Mouse (Mus musculus) cerebellum, adult 8-10 months (tissue): Measurements from ENCODE around the gene Lrba.
A peak's percentile ranks its signal among the peaks of the same experiment; 100 is the strongest.

Experiments
- DNase-seq: peaks from one replicate; pipeline ENCODE4 v3.0.0; 2022

Lrba gene

DNA sequence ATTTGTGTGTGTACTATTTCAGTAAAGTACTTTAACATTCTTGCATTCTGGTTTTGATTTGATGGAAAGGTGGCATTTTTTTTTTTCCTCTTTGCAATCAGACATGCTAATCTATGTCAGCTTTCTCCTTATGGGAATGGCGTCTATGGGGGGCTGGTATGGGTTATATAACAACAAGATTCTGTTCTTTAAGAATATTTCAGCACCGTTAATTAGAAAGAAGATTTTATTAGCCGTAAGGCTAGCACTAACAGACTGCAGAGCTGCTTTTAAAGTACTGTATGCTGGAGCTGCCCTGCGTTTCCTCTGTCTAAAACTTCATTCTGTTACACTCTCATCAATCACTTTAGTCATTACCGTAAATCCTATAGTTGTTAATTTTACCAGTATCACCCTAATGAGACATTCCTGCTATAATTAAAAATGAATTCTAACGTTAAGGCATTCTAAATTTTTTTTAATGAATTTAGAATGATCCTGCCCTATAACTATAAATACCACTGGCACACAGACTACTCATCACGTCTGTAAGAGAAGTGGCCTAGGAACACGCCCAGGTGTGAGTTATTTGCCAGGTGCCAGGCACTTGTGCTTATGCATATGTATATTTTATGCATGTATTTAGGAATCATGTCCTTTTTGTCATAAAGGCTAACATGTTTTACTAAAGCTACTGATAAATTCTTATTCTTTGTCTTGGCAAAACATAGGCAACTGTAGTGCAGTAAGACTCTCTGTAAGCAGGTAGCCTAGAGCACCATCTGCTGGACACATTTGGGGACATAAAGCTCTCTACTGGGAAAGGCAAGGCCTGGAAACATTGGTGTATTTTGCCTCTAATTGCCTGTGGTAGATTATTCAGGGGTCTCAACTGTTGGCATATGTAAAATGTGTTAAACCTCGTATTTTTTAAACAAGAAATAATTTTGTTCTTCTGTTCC lies 536.9 kb downstream of the Lrba start:
- peak; percentile 62 for DNase-seq

DNA sequence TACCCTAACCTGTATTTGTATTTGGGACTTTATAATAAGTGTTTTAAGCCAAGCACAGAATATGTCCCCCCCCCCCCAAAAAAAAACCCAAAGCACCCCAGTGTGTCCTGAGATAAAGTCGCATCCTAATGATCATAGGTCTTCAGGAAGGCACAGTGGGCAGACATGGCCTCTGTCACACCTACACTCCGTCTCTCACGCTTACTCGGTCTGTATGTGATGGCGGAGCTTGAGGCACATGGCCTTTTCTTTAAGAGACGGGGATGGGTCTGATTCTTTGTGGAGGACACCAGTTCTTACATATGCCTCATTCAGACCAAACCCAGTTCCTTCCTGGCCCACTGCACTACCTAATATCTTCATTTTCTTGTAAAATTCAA lies 537.5 kb downstream of the Lrba start:
- no peak for DNase-seq

- no peak for DNase-seq
Measured at GRCm38 (mm10) chr3:86762456-86762855, 538.0 kb downstream of the Lrba start.

- DNase-seq = no peak
Measured at GRCm38 (mm10) chr3:86768553-86768952, 544.1 kb downstream of the Lrba start.

- no peak for DNase-seq
Measured at GRCm38 (mm10) chr3:86768969-86769368, 544.5 kb downstream of the Lrba start.

DNA sequence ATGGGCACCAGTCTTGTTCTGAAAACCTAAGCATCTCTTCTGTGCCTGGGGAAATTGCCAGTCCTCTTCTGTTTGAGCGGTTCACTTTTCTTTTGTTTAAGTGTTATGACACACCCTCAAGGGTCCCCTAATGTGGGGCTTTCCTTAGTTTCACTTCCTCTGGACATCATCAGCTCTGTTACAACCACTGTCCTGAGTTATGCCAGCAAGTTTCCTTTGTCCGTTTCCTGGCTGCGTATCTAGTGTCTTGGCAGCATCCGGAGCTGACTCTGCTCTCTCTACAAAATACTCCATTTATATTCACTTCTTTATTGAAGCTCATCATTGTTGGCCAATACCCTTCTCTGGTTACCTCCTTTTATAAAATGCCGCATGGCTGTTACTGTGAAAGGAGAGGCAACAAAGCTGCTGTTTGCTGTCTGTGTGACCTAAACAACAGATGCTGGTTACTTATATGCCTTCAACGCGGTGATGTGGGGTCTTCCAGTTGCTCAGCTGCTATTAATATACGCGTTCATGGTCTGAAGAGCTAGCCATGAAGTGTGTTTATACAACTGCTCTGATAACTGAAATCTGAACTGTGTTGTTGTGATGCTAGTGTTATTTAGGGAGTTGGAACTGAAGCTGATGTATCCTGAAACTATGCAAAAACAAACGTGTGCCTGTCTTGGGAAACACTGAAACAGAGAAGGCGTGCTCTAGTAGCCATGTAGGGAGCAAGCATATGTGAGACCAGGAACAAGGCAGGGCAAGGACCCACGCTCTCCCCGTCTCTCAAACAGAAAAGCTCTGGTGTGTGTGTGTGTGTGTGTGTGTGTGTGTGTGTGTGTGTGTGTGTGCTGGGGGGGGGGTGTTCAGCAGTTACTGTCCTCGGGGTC lies 550.3 kb downstream of the Lrba start:
- DNase-seq = no peak

- DNase-seq = no peak
Measured at GRCm38 (mm10) chr3:86775444-86775828, 551.0 kb downstream of the Lrba start.

- DNase-seq = no peak
Measured at GRCm38 (mm10) chr3:86779704-86780103, 555.2 kb downstream of the Lrba start.

DNA sequence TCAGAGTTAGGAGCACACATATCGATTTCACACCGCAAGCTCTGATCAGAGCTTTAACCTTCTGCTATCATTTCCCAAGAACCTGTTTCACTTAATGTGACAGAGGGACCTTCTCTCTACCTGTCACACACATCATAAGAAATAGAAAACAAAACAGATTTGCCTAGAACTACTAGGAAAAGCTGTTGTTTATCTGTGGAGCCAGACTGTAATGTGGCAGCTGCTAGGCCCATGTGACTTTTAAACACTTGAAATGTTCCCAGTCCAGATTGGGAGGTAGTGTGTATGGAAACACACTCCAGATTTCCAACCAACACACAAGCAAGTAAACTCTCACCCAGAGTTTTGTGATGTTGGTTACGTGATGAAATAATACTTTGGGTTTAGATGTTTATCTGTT lies 559.6 kb downstream of the Lrba start:
- no peak for DNase-seq

DNA sequence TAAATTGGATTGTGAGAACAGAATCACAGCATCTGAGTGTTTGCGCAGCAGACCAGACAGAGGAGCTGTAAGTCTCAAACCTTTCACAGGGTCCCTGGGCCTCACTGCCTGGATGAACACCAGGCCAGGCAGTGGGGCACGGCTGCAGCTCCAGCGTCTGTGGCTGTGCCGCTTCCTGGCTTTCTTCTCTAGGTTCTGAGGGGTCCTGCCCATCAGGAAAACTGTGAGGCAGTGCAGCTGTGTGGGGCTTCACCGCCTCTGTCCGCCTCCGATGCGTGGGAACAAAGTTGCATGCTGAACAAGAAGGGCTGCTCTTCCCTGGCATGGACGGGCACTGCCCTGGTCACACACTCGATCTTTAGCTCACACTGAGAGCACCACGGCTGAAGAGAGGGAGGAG lies 560.5 kb downstream of the Lrba start:
- DNase-seq = no peak

DNA sequence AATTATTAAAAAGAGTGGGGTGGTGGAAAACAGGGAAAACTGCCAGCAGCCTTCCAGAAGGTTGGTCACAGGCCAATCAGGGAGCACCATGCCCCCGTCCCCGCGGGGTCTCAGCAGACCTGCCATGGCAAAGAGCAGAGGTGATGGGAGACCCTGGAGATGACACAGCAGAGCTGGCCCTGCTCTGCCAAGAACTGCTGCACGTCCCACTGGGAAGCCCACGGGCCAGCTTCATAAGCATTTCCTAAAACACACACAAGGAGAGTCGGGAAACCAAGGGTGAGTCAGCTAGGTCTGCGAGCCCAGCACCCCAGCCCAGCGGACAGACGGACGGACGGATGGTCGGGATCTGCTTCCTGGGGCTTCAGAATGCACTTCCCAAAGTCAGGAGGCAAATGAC lies 561.8 kb downstream of the Lrba start:
- peak; percentile 23 for DNase-seq

GRCm38 (mm10) chr3:86786845-86787351 lies 562.4 kb downstream of the Lrba start:
- DNase-seq = peak; percentile 72

DNA sequence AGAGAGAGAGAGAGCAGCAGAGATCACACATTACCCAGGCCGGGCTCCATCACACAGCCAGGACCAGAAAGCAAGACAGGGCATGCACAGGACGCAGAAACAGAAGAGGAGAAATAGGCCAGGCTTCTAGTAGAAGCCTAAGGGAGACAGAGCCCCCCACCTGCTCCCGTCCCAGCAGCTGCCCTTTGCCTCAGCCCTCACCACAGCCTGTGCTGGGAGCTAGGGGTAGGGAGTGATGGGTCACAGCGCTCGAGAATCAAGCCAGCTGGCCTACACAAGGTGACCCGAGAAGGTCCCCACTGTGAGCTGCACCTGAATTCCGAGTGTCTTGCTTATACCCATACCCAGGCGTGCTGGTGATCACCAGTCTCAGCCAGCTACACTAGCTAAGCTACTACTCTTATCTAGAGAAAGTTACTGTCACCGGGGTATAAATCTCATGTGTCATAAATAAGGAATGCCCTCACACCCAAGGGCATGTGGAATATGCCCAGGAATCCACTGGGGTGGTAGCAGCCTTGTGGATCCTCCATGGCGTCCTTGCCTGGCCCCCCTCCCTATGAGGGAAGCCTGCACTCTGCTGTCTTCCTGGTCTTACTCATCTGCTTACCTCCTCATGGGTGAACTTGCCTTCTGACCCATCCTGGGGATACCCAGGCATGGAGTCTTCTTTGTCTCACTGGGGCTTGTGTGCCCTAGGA lies 563.1 kb downstream of the Lrba start:
- DNase-seq = peak; percentile 27

DNA sequence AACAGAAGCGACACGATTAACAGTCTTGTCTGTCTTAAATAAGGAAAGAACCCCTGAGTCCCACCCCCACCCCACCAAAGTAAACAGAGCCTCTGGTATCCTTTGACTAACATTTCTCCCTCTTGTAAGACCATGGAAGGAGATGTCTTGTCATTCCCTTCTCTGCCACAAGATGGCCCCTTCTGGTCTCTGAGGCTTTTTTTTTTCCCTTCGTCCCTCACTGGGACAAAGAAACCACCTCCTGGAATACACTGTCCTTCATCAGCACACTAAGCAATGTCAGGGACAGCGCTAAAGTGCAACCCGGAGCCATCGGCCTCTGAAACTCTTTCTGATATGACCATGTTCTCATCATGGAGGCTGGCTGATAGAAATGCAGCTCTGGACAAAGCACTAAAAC lies 564.2 kb downstream of the Lrba start:
- DNase-seq = peak; percentile 72

GRCm38 (mm10) chr3:86789752-86790151 lies 565.3 kb downstream of the Lrba start:
- peak; percentile 58 for DNase-seq

DNA sequence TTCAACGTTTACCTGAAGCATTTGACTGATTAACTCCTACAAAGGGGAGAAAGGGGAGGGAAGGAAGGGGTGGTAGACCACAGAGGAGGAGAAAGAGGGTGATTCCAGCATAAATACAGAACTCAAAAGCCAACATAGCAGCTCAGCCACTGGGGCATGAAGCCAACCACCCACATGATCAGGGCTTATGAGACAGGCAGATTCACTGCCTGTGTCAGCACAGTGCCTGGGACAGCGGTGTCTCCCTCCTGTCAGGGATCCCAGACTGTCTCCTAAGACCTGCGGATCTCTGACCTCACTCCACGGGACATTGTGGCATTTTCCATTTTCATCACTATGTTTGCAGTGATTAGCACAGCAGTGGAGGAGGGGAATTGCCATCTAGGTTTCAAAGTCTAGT lies 568.8 kb downstream of the Lrba start:
- no peak for DNase-seq

- no peak for DNase-seq
Measured at GRCm38 (mm10) chr3:86793720-86794191, 569.3 kb downstream of the Lrba start.

GRCm38 (mm10) chr3:86796716-86797115 lies 572.2 kb downstream of the Lrba start:
- no peak for DNase-seq

GRCm38 (mm10) chr3:86797871-86798460 lies 573.5 kb downstream of the Lrba start:
- DNase-seq = no peak

DNA sequence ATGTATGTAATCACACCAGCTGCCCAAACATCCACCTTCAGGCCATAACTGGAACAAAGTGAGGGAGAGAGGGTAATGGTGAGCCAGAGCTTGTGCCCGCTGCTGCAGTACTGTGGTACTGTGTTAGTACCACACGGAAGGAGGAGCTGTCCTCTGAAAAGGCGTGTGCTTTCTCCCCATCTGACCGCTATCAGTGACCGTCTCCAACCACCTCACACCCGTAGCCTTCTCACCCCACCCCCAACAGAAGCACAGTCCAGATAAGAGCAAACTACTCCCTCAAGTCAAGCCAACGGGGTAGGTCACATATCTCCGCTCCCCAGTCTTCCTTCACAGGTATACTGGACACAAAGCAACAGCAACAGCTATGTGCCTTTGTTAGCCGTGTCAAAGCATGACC lies 574.6 kb downstream of the Lrba start:
- DNase-seq = no peak

GRCm38 (mm10) chr3:86800841-86801240 lies 576.4 kb downstream of the Lrba start:
- DNase-seq = no peak

GRCm38 (mm10) chr3:86802825-86803224 lies 578.3 kb downstream of the Lrba start:
- no peak for DNase-seq
